Mouse (Mus musculus): Measurements from ENCODE around the gene Slc15a3. TPM values are rescaled to one million over a fixed set of nuclear protein-coding genes. Genes with fewer than 3 reads are reported as not detected.

The Slc15a3 gene
- polyA plus RNA-seq, 1 experiment = 29.4 TPM

DNA sequence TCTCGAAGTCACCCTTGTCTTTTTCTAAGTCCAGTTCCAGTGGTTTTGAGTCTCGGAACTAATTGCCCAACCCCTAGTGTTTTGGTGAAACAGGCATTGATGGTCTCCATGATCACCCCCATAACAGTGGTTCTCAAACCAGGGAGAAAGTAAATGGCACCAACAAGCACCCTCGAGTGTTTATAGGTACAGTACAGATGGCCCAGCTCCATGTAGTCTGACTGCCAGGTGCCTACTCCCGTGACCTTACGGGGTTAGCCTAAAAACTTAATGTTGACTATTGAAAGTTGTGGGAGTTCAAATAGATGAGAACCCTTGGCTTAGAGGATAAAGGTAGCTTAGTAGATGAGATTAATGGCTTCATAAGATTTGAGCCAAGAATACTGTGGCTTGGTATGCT lies 61.5 kb downstream of the Slc15a3 start:
- TF ChIP-seq FLI1 (IDR thresholded peaks at IDR 0.05; ENCODE audit: low read length) = no peak
- no peak for TF ChIP-seq GATA1 (IDR thresholded peaks at IDR 0.05; ENCODE audit: borderline replicate concordance, low read length)
- no peaks in the 10 kb centered on the region for H3K9me3 ChIP-seq
- H3K27me3 ChIP-seq (replicated peaks) = no peaks in the 10 kb centered on the region
- H3K36me3 ChIP-seq (replicated peaks; ENCODE audit: low read length) = peaks cover 92% of the 10 kb centered on the region
- no peak overlapping the region for H3K4me3 ChIP-seq (replicated peaks)
- H3K4me1 ChIP-seq = peaks cover 29% of the 10 kb centered on the region

DNA sequence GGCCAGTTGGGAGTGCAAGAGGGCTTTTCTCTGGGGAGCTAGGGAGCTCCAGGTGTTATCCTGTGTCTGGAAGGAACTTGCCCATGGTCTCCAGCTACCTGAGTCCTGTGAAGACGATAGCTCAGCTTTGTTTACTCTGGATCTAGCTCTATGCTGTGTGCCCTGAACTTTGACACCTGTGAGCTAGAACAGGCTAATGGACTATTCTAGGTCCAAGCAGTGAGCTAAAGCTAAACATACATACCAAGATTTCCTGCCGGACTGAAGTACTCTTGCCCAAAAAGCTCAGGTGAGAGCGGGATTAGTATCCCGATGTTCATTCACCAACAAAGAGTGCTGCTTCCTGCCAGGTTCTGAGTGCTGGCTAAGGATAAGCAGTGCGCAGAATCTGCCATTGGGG lies 65.0 kb downstream of the Slc15a3 start:
- H3K9me3 ChIP-seq = no peaks in the 10 kb centered on the region
- peaks cover 98% of the 10 kb centered on the region for H3K36me3 ChIP-seq (replicated peaks; ENCODE audit: low read length)
- H3K27me3 ChIP-seq (replicated peaks) = no peaks in the 10 kb centered on the region
- TF ChIP-seq GATA1 (IDR thresholded peaks at IDR 0.05; ENCODE audit: borderline replicate concordance, low read length) = no peak
- H3K4me3 ChIP-seq (replicated peaks) = no peak overlapping the region
- H3K4me1 ChIP-seq = no peaks in the 10 kb centered on the region

- Histone ChIP-seq H3K4me3 (replicated peaks) (no peak overlapping the region), H3K36me3 (replicated peaks; ENCODE audit: low read length) (peaks cover 93% of the 10 kb centered on the region), H3K9me3 (no peaks in the 10 kb centered on the region), H3K27me3 (replicated peaks) (no peaks in the 10 kb centered on the region), H3K4me1 (no peaks in the 10 kb centered on the region)
- TF ChIP-seq FLI1 (IDR thresholded peaks at IDR 0.05; ENCODE audit: low read length) (no peak), GATA1 (IDR thresholded peaks at IDR 0.05; ENCODE audit: borderline replicate concordance, low read length) (no peak)
Measured at GRCm38 (mm10) chr19:10904927-10905727, 65.6 kb downstream of the Slc15a3 start.

GRCm38 (mm10) chr19:10905728-10906000 lies 66.1 kb downstream of the Slc15a3 start:
- no peaks in the 10 kb centered on the region for H3K27me3 ChIP-seq (replicated peaks)
- H3K4me3 ChIP-seq (replicated peaks) = no peak overlapping the region
- no peak for TF ChIP-seq GATA1 (IDR thresholded peaks at IDR 0.05; ENCODE audit: borderline replicate concordance, low read length)
- no peak for TF ChIP-seq FLI1 (IDR thresholded peaks at IDR 0.05; ENCODE audit: low read length)
- no peaks in the 10 kb centered on the region for H3K9me3 ChIP-seq
- H3K36me3 ChIP-seq (replicated peaks; ENCODE audit: low read length) = peaks cover 88% of the 10 kb centered on the region
- H3K4me1 ChIP-seq = no peaks in the 10 kb centered on the region

- Histone ChIP-seq H3K4me3 (replicated peaks) (no peak overlapping the region), H3K4me1 (no peaks in the 10 kb centered on the region), H3K27me3 (replicated peaks) (no peaks in the 10 kb centered on the region), H3K36me3 (replicated peaks; ENCODE audit: low read length) (peaks cover 66% of the 10 kb centered on the region), H3K9me3 (no peaks in the 10 kb centered on the region)
- TF ChIP-seq GATA1 (IDR thresholded peaks at IDR 0.05; ENCODE audit: borderline replicate concordance, low read length) (no peak), FLI1 (IDR thresholded peaks at IDR 0.05; ENCODE audit: low read length) (no peak)
Measured at GRCm38 (mm10) chr19:10907891-10908290, 68.4 kb downstream of the Slc15a3 start.

Other genes starting within 250 kb of the Slc15a3 start
- gene Ddb1, start 234.4 kb upstream of the Slc15a3 start, polyA plus RNA-seq (2012; ENCODE audit: insufficient read depth, low replicate concordance) = 9.8 and 16.8 TPM in 2 replicates
- gene Tkfc, start 234.1 kb upstream of the Slc15a3 start, polyA plus RNA-seq (2012; ENCODE audit: insufficient read depth, low replicate concordance) = 3.5 and 7.3 TPM in 2 replicates
- gene Vwce, start 205.5 kb upstream of the Slc15a3 start, polyA plus RNA-seq (2012; ENCODE audit: insufficient read depth, low replicate concordance) = 0.46 TPM in 1 of 2 replicates, not detected in the other
- gene Pga5, start 161.7 kb upstream of the Slc15a3 start, polyA plus RNA-seq (2012; ENCODE audit: insufficient read depth, low replicate concordance) = not detected in 2 replicates
- 60.2 and 90.5 TPM in 2 replicates for gene Vps37c, start 151.0 kb upstream of the Slc15a3 start, polyA plus RNA-seq (2012; ENCODE audit: insufficient read depth, low replicate concordance)
- not detected in 2 replicates for gene Cd5, start 100.7 kb upstream of the Slc15a3 start, polyA plus RNA-seq (2012; ENCODE audit: insufficient read depth, low replicate concordance)
- not detected in 2 replicates for gene Cd6, start 9.7 kb upstream of the Slc15a3 start, polyA plus RNA-seq (2012; ENCODE audit: insufficient read depth, low replicate concordance)
- 1.0 and 2.9 TPM in 2 replicates for gene Tmem132a, start 30.2 kb downstream of the Slc15a3 start, polyA plus RNA-seq (2012; ENCODE audit: insufficient read depth, low replicate concordance)
- 6.7 and 17.2 TPM in 2 replicates for gene Tmem109, start 42.3 kb downstream of the Slc15a3 start, polyA plus RNA-seq (2012; ENCODE audit: insufficient read depth, low replicate concordance)
- 16.9 and 54.8 TPM in 2 replicates for gene Prpf19, start 55.5 kb downstream of the Slc15a3 start, polyA plus RNA-seq (2012; ENCODE audit: insufficient read depth, low replicate concordance)
- gene Zp1, start 80.9 kb downstream of the Slc15a3 start, polyA plus RNA-seq (2012; ENCODE audit: insufficient read depth, low replicate concordance) = not detected in 2 replicates
- gene Ptgdr2, start 97.4 kb downstream of the Slc15a3 start, polyA plus RNA-seq (2012; ENCODE audit: insufficient read depth, low replicate concordance) = not detected in 2 replicates
- 25.4 and 33.6 TPM in 2 replicates for gene Ccdc86, start 109.5 kb downstream of the Slc15a3 start, polyA plus RNA-seq (2012; ENCODE audit: insufficient read depth, low replicate concordance)
- gene Ms4a10, start 134.9 kb downstream of the Slc15a3 start, polyA plus RNA-seq (2012; ENCODE audit: insufficient read depth, low replicate concordance) = not detected in 2 replicates
- not detected in 2 replicates for gene Ms4a15, start 153.5 kb downstream of the Slc15a3 start, polyA plus RNA-seq (2012; ENCODE audit: insufficient read depth, low replicate concordance)
- not detected in 2 replicates for gene Ms4a18, start 178.3 kb downstream of the Slc15a3 start, polyA plus RNA-seq (2012; ENCODE audit: insufficient read depth, low replicate concordance)
- gene Ms4a8a, start 241.4 kb downstream of the Slc15a3 start, polyA plus RNA-seq (2012; ENCODE audit: insufficient read depth, low replicate concordance) = not detected in 2 replicates